8 mouse cellular contexts compared by ENCODE assay signal in genomic region chr6:146576903-146577302, GRCm38 (mm10). TPM values are rescaled to one million over a fixed set of nuclear protein-coding genes. Genes with fewer than 3 reads are reported as not detected.
DNase-seq lines count a peak whose midpoint lies in the region; ATAC-seq lines count a peak whose summit lies in the region.

Gene Fgfr1op2, plus strand, starts transcription at chr6:146577203.

- H3K9ac ChIP-seq in intestine, embryonic 15.5 days: peak within 1 kb of the TSS; percentile 94

- DNase-seq in layer of hippocampus, adult 18-20 months (ENCODE audit: low spot score in 2 of 2): no peak
- DNase-seq in layer of hippocampus, adult 9-10 months (ENCODE audit: low spot score): no peak
- DNase-seq in adrenal gland, postnatal 25 days: no peak
- DNase-seq in gastrocnemius, postnatal 14 days: no peak
- no peak for DNase-seq in cerebellum, postnatal 14 days
- DNase-seq in right cerebral cortex, postnatal 25 days: no peak

- intact Hi-C loops in gastrocnemius, postnatal 14 days (cut with DNase I; ENCODE audit: low total_unique reads): no loop called here

- no peak for ATAC-seq in intestine, embryonic 15.5 days
- ATAC-seq in megakaryocyte-erythroid progenitor cell, adult 5-6 weeks (replicated peaks; ENCODE audit: low FRiP score, low TSS enrichment, poor library complexity, severe bottlenecking): no peak

- peak within 1 kb of the TSS; percentile 76 for H3K4me2 ChIP-seq in intestine, embryonic 15.5 days (replicated peaks)

- H3K4me3 ChIP-seq in intestine, embryonic 15.5 days (replicated peaks): peak within 1 kb of the TSS; percentile 82

- no peaks in the 10 kb centered on the region for H3K4me1 ChIP-seq in intestine, embryonic 15.5 days (replicated peaks)

- peak within 1 kb of the TSS; percentile 94 for H3K27ac ChIP-seq in intestine, embryonic 15.5 days

- WGBS in intestine, embryonic 15.5 days: under 1% methylated on average over 13 of the region's 13 CpGs

- no peaks in the 10 kb centered on the region for H3K9me3 ChIP-seq in intestine, embryonic 15.5 days

- no peaks in the 10 kb centered on the region for H3K36me3 ChIP-seq in intestine, embryonic 15.5 days

- H3K27me3 ChIP-seq in intestine, embryonic 15.5 days (replicated peaks): no peaks in the 10 kb centered on the region

RNA-seq across cellular contexts. Expression of gene Fgfr1op2, which starts in this region (rescaled TPM):
- total RNA-seq in layer of hippocampus, adult 18-20 months (2021): 100 to 1,000 TPM; 109 to 112 TPM
- total RNA-seq in adrenal gland, postnatal 25 days (2021): 116 and 119 TPM in 2 replicates
- total RNA-seq in gastrocnemius, postnatal 14 days (2021): 10 to 100 TPM; 43.6 to 48.5 TPM
- 89.5 and 91.2 TPM in 2 replicates for polyA plus RNA-seq in intestine, embryonic 15.5 days (2015; fragmentation: Nextera tagmentation; extraction: Ambion mirVana)
- total RNA-seq in megakaryocyte-erythroid progenitor cell, adult 5-6 weeks (2014; fragmentation: Nextera tagmentation): 127 and 129 TPM in 2 replicates
- total RNA-seq in megakaryocyte-erythroid progenitor cell, adult 5-6 weeks (2017): 205 and 208 TPM in 2 replicates
